Mouse (Mus musculus) neutrophil, adult 59 days (primary cell): ENCODE data around the gene Fbxw7. TPM values are rescaled to one million over a fixed set of nuclear protein-coding genes. Genes with fewer than 3 reads are reported as not detected.

Experiments used
- total RNA-seq, 2 experiments: library from RNA; stranded (reverse); gene quantifications; 1 replicate in 1 of 2; 2 replicates in 1 of 2; pipeline ENCODE4 v1.2.4; 2023

The Fbxw7 gene
- 10 to 100 TPM; 17.9 to 19.3 TPM for total RNA-seq

GRCm38 (mm10) chr3:84814762-84815381 lies at the start of gene Fbxw7:
Gene Fbxw7 (plus strand): TSS chr3:84815268.

Other genes starting within 250 kb of the Fbxw7 start
- gene Arfip1, start 232.6 kb upstream of the Fbxw7 start, total RNA-seq: 10 to 100 TPM; 38.2 to 42.4 TPM
- gene Tigd4, start 221.7 kb upstream of the Fbxw7 start, total RNA-seq: under 1 TPM in 1 of 2 experiments, not detected in 1; 0.09 TPM
- gene Tmem154, start 149.1 kb upstream of the Fbxw7 start, total RNA-seq: 100 to 1,000 TPM; 167 to 178 TPM